Mouse (Mus musculus) layer of hippocampus, adult 11-12 months (tissue): ENCODE measurements around the gene Crip1.

ENCODE experiments used
- DNase-seq: peaks from one replicate; pipeline ENCODE4 v3.0.0; 2022; ENCODE audit warnings: low spot score

Gene Crip1

GRCm38 (mm10) chr12:113146112-113147057, at the start of gene Crip1:
Gene Crip1 (plus strand): TSS chr12:113146316.
- DNase-seq: peak; percentile 86

- DNase-seq: no peak
Observed at GRCm38 (mm10) chr12:113097040-113097439, 49.1 kb upstream of the Crip1 start.

GRCm38 (mm10) chr12:113097749-113098281, 48.3 kb upstream of the Crip1 start, which contains the start of gene Mta1:
Gene Mta1 (plus strand): TSS chr12:113098278.
- peak; percentile 50 for DNase-seq

GRCm38 (mm10) chr12:113098530-113099151, 47.5 kb upstream of the Crip1 start:
- DNase-seq: no peak

- no peak for DNase-seq
Observed at GRCm38 (mm10) chr12:113099470-113100237, 46.5 kb upstream of the Crip1 start.

- DNase-seq: no peak
Observed at GRCm38 (mm10) chr12:113100448-113101076, 45.6 kb upstream of the Crip1 start.

- no peak for DNase-seq
Observed at GRCm38 (mm10) chr12:113101251-113101960, 44.7 kb upstream of the Crip1 start.

GRCm38 (mm10) chr12:113102461-113102860, 43.7 kb upstream of the Crip1 start:
- peak; percentile 66 for DNase-seq

- no peak for DNase-seq
Observed at GRCm38 (mm10) chr12:113103846-113104451, 42.2 kb upstream of the Crip1 start.

- no peak for DNase-seq
Observed at GRCm38 (mm10) chr12:113106386-113106785, 39.7 kb upstream of the Crip1 start.

GRCm38 (mm10) chr12:113107431-113108124, 38.5 kb upstream of the Crip1 start:
- DNase-seq: no peak

- no peak for DNase-seq
Observed at GRCm38 (mm10) chr12:113108528-113109283, 37.4 kb upstream of the Crip1 start.

- no peak for DNase-seq
Observed at GRCm38 (mm10) chr12:113109801-113110200, 36.3 kb upstream of the Crip1 start.

GRCm38 (mm10) chr12:113114141-113114540, 32.0 kb upstream of the Crip1 start:
- DNase-seq: no peak

- no peak for DNase-seq
Observed at GRCm38 (mm10) chr12:113114856-113115538, 31.1 kb upstream of the Crip1 start.

- peak; percentile 87 for DNase-seq
Observed at GRCm38 (mm10) chr12:113119516-113120410, 26.4 kb upstream of the Crip1 start.

GRCm38 (mm10) chr12:113124726-113125125, 21.4 kb upstream of the Crip1 start:
- DNase-seq: no peak
